Mouse (Mus musculus): ENCODE measurements around the gene Cldn7. TPM values are rescaled to one million over a fixed set of nuclear protein-coding genes. Genes with fewer than 3 reads are reported as not detected.
A peak's percentile ranks its signal among the peaks of the same experiment; 100 is the strongest.
"Not testable (repeated sequence)": the region's sequence is repeated elsewhere in the genome, so short reads cannot be mapped to it uniquely, and the experiment has no call there.

Gene Cldn7
- total RNA-seq (2014; rRNA removed) (not detected in 2 replicates), polyA plus RNA-seq (2015; fragmentation: Nextera tagmentation; extraction: Ambion mirVana) (0.34 and 0.42 TPM in 2 replicates)

DNA sequence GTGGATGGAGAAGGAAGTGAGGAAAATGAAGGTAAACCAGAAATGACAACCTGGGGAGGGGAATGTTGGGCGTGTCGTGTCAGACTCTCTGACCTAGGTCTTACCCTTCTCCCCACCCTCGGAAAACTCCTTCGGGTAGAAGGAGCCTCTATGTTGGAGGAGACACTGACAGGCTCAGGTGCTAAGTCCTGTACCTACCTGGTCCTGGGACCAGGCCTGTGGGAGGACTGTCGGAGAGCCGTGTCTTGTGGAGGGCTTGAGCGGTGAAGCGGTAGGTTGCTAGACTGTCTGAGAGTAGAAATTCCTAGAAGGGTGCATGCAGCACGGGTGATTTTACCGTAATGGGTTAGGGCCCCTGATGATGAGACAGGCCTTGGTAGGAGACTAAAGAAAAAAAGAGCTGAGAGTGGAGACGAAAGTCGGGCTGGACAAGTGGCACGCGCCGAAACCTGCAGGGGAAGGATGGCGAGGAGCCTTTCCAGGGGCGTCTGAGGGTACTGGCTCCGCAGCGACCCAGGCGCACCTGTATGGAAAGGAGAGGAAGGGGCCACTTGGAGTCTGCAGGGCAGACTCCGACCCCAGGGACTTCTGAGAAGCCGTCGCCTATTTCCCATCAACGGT is at the start of gene Cldn7:
TSS of gene Cldn7 (plus strand) at position 130 of the 621 bp plus-strand sequence.
- no peak for DNase-seq
- Histone ChIP-seq H3K27ac (ENCODE audit: low read depth, low read length) (no peak within 1 kb of the TSS), H3K27me3 (ENCODE audit: insufficient read depth, low read length) (peaks cover 49% of the 10 kb centered on the region), H3K4me3 (ENCODE audit: low read depth, low read length) (0 out of 2 replicates have a peak within 1 kb of the TSS, but pooled peaks have one; percentile 3), H3K4me2 (ENCODE audit: low read depth) (no peak within 1 kb of the TSS), H3K4me1 (ENCODE audit: insufficient read depth) (0 out of 2 replicates have a peak, but pooled peaks cover 3% of the 10 kb centered on the region), H3K36me3 (ENCODE audit: insufficient read depth) (peaks cover 18% of the 10 kb centered on the region), H3K9me3 (ENCODE audit: low read length) (no peaks in the 10 kb centered on the region), H3K9ac (no peak within 1 kb of the TSS)
- WGBS, result 9% methylated on average over 24 of the region's 24 CpGs
- no peak for ATAC-seq
- no peak for TF ChIP-seq CTCF (IDR thresholded peaks at IDR 0.05; ENCODE audit: low read depth)

- no peak for TF ChIP-seq CTCF (IDR thresholded peaks at IDR 0.05; ENCODE audit: low read depth)
- Histone ChIP-seq H3K27me3 (ENCODE audit: insufficient read depth, low read length) (no peaks in the 10 kb centered on the region), H3K9ac (no peak overlapping the region), H3K4me3 (ENCODE audit: low read depth, low read length) (no peak overlapping the region), H3K36me3 (ENCODE audit: insufficient read depth) (peaks cover 81% of the 10 kb centered on the region), H3K9me3 (ENCODE audit: low read length) (no peaks in the 10 kb centered on the region), H3K4me1 (ENCODE audit: insufficient read depth) (peaks cover 12% of the 10 kb centered on the region), H3K4me2 (ENCODE audit: low read depth) (peak overlapping the region; percentile 99), H3K27ac (ENCODE audit: low read depth, low read length) (no peak overlapping the region)
- 43% methylated on average over 9 of the region's 9 CpGs for WGBS
- no peak for ATAC-seq
- DNase-seq, result no peak
Observed at GRCm38 (mm10) chr11:69914917-69915430, 49.6 kb upstream of the Cldn7 start.

DNA sequence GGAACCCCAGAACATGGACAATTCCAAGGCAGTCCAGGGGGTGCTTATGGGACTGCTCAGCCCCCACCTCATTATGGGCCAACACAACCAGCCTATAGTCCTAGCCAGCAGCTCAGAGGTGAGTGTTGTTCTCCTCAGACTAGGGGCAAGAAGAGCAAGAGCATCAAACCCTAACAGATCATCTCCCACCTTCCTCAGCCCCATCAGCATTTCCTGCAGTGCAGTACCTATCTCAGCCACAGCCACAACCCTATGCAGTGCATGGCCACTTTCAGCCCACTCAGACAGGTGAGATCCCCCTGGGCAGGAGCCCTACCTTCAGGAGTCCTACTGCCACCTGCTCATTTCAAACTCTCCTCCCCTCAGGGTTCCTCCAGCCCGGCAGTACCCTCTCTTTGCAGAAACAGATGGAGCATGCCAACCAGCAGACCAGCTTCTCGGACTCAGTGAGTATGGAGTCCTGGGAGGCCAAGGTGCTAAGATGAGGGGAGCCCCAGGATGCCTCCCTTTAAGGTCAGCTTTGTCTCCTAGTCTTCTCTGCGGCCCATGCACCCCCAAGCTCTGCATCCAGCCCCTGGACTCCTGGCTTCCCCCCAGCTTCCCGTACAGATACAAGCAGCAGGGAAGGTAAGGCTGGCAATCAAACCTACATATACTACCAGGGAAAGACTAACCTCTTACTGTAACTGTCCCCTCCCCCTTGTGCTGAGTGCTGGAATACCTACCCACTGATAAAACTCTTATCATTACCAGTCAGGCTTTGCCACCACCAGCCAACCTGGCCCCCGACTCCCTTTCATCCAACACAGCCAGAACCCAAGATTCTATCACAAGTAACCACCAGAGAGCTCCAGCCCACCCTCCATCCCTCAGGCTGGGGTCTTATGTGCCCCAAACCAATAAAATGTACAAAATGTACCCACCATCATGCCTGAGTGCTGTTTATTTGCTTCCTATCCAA is 48.6 kb upstream of the Cldn7 start:
- H3K4me1 ChIP-seq (ENCODE audit: insufficient read depth), result peaks cover 12% of the 10 kb centered on the region
- WGBS, result 72% methylated on average over 5 of the region's 5 CpGs
- H3K27me3 ChIP-seq (ENCODE audit: insufficient read depth, low read length), result no peaks in the 10 kb centered on the region
- no peak for DNase-seq
- H3K4me3 ChIP-seq (ENCODE audit: low read depth, low read length), result no peak overlapping the region
- no peak for ATAC-seq
- H3K9me3 ChIP-seq (ENCODE audit: low read length), result no peaks in the 10 kb centered on the region
- peak; percentile 37 for TF ChIP-seq CTCF (IDR thresholded peaks at IDR 0.05; ENCODE audit: low read depth)
- peaks cover 71% of the 10 kb centered on the region for H3K36me3 ChIP-seq (ENCODE audit: insufficient read depth)
- H3K9ac ChIP-seq, result no peak overlapping the region
- no peak overlapping the region for H3K4me2 ChIP-seq (ENCODE audit: low read depth)
- no peak overlapping the region for H3K27ac ChIP-seq (ENCODE audit: low read depth, low read length)

DNA sequence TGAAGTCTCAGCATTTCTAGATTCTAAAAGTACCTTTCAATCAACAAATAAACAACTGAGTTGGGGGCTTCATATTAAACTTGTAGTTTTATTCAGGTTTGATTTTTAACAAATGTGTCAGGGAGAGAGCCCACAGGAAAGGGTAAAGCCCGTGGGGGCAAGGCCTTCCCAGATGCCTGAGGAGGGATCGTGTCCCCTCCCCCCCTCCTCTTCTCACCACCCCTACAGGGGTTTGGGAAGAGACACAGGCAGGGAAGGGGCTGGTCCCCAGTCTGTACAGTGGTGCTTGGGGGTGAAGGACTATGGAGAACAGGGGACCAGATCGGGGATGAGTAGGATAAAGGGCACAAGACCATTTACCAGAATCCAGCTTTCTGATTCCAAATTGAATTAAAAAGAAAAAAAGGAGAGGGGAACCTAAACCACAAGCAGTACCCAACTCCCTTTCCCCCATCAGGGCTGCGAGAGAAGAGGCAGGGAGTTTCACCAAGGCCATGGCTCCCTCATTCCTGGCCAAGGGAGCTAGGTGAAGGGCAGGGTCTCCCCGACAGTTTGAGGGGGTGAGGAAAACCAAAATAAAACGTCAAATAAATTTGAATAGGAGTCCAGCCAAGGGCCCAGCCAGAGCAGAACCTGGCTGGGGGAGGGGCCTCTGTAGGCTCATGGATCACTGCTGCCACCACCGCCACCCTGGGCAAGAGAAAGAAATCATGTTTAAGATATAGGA is 47.8 kb upstream of the Cldn7 start:
- not testable (repeated sequence) for H3K9me3 ChIP-seq (ENCODE audit: low read length); H3K27ac ChIP-seq (ENCODE audit: low read depth, low read length); DNase-seq; H3K27me3 ChIP-seq (ENCODE audit: insufficient read depth, low read length); ATAC-seq; H3K9ac ChIP-seq; H3K4me3 ChIP-seq (ENCODE audit: low read depth, low read length); H3K4me2 ChIP-seq (ENCODE audit: low read depth)
- 62% methylated on average over 7 of the region's 7 CpGs for WGBS
- H3K4me1 ChIP-seq (ENCODE audit: insufficient read depth), result peaks cover 12% of the 10 kb centered on the region
- peaks cover 62% of the 10 kb centered on the region for H3K36me3 ChIP-seq (ENCODE audit: insufficient read depth)

- peaks cover 12% of the 10 kb centered on the region for H3K4me1 ChIP-seq (ENCODE audit: insufficient read depth)
- no peak for ATAC-seq
Observed at GRCm38 (mm10) chr11:69917379-69917948, 47.1 kb upstream of the Cldn7 start.

GRCm38 (mm10) chr11:69918118-69918517 is 46.5 kb upstream of the Cldn7 start:
- WGBS, result 85% methylated on average over 5 of the region's 5 CpGs
- no peak for TF ChIP-seq CTCF (IDR thresholded peaks at IDR 0.05; ENCODE audit: low read depth)

More at GRCm38 (mm10) chr11:69917379-69917948, 47.1 kb upstream of the Cldn7 start:
- no peak overlapping the region for H3K27ac ChIP-seq (ENCODE audit: low read depth, low read length)
- H3K9me3 ChIP-seq (ENCODE audit: low read length), result no peaks in the 10 kb centered on the region
- no peak for DNase-seq
- no peak overlapping the region for H3K4me3 ChIP-seq (ENCODE audit: low read depth, low read length)
- H3K27me3 ChIP-seq (ENCODE audit: insufficient read depth, low read length), result no peaks in the 10 kb centered on the region
- H3K36me3 ChIP-seq (ENCODE audit: insufficient read depth), result peaks cover 56% of the 10 kb centered on the region
- WGBS, result 89% methylated on average over 8 of the region's 8 CpGs
- H3K4me2 ChIP-seq (ENCODE audit: low read depth), result no peak overlapping the region
- no peak overlapping the region for H3K9ac ChIP-seq
- no peak for TF ChIP-seq CTCF (IDR thresholded peaks at IDR 0.05; ENCODE audit: low read depth)

More at GRCm38 (mm10) chr11:69918118-69918517, 46.5 kb upstream of the Cldn7 start:
- Histone ChIP-seq H3K36me3 (ENCODE audit: insufficient read depth) (peaks cover 49% of the 10 kb centered on the region), H3K27ac (ENCODE audit: low read depth, low read length) (no peak overlapping the region), H3K4me3 (ENCODE audit: low read depth, low read length) (no peak overlapping the region), H3K9me3 (ENCODE audit: low read length) (no peaks in the 10 kb centered on the region), H3K4me2 (ENCODE audit: low read depth) (no peak overlapping the region), H3K4me1 (ENCODE audit: insufficient read depth) (peaks cover 12% of the 10 kb centered on the region), H3K27me3 (ENCODE audit: insufficient read depth, low read length) (no peaks in the 10 kb centered on the region), H3K9ac (no peak overlapping the region)
- DNase-seq (no peak), ATAC-seq (no peak)
